Comparison of ENCODE assay signal across 20 mouse cellular contexts in genomic region chr2:165131428-165131827, GRCm38 (mm10). TPM values are rescaled to one million over a fixed set of nuclear protein-coding genes. Genes with fewer than 3 reads are reported as not detected.
A peak's percentile ranks its signal among the peaks of the same experiment; 100 is the strongest.
DNase-seq lines count a peak whose midpoint lies in the region; ATAC-seq and TF ChIP-seq lines count a peak whose summit lies in the region.
"Had no signal": no experiment of that assay in that cellular context is flagged by ENCODE, and none has a peak within 500 bp of the region (broad histone marks: within the 10 kb centered on the region; RNA-seq: fewer than 3 reads in every experiment).

No protein-coding gene starts in this region.

- intact Hi-C loops in heart, postnatal 25 days (cut with DNase I) = no loop called here

- ATAC-seq in forebrain, embryonic 14.5 days = no peak
- no peak for ATAC-seq in hindbrain, postnatal 0 days
- no peak for ATAC-seq in midbrain, postnatal 0 days (ENCODE audit: low FRiP score)

- 39% methylated on average over 12 of the region's 12 CpGs for WGBS in forebrain, embryonic 10.5 days
- 29% methylated on average over 12 of the region's 12 CpGs for WGBS in forebrain, embryonic 14.5 days
- WGBS in hindbrain, postnatal 0 days = 27% methylated on average over 12 of the region's 12 CpGs
- 14% methylated on average over 12 of the region's 12 CpGs for WGBS in midbrain, postnatal 0 days

- H3K27me3 ChIP-seq in forebrain, embryonic 10.5 days (ENCODE audit: poor library complexity, severe bottlenecking) = peaks cover 54% of the 10 kb centered on the region
- no peaks in the 10 kb centered on the region for H3K27me3 ChIP-seq in forebrain, embryonic 14.5 days (replicated peaks; ENCODE audit: control insufficient read depth, insufficient read depth, low read length)
- no peaks in the 10 kb centered on the region for H3K27me3 ChIP-seq in hindbrain, postnatal 0 days (ENCODE audit: insufficient read depth, low read length)
- no peaks in the 10 kb centered on the region for H3K27me3 ChIP-seq in midbrain, postnatal 0 days (ENCODE audit: insufficient read depth, low read length)

- H3K36me3 ChIP-seq in forebrain, embryonic 10.5 days (replicated peaks) = no peaks in the 10 kb centered on the region
- H3K36me3 ChIP-seq in forebrain, embryonic 14.5 days (ENCODE audit: control insufficient read depth, insufficient read depth, low read length) = no peaks in the 10 kb centered on the region
- no peaks in the 10 kb centered on the region for H3K36me3 ChIP-seq in hindbrain, postnatal 0 days (ENCODE audit: insufficient read depth, low read length)
- H3K36me3 ChIP-seq in midbrain, postnatal 0 days (ENCODE audit: insufficient read depth, low read length) = no peaks in the 10 kb centered on the region
- H3K36me3 ChIP-seq: kidney, embryonic 15.5 days had no signal

- H3K9ac ChIP-seq in forebrain, embryonic 14.5 days (ENCODE audit: low read length) = no peak overlapping the region
- H3K9ac ChIP-seq in hindbrain, postnatal 0 days (replicated peaks; ENCODE audit: low read length) = no peak overlapping the region
- no peak overlapping the region for H3K9ac ChIP-seq in midbrain, postnatal 0 days (replicated peaks; ENCODE audit: low read length, poor library complexity, severe bottlenecking)
- H3K9ac ChIP-seq: kidney, embryonic 15.5 days had no signal

- no peak overlapping the region for H3K4me3 ChIP-seq in forebrain, embryonic 10.5 days
- no peak overlapping the region for H3K4me3 ChIP-seq in forebrain, embryonic 14.5 days (ENCODE audit: low read depth, low read length)
- no peak overlapping the region for H3K4me3 ChIP-seq in hindbrain, postnatal 0 days (ENCODE audit: low read length)
- H3K4me3 ChIP-seq in midbrain, postnatal 0 days (ENCODE audit: low read depth, low read length) = no peak overlapping the region
- H3K4me3 ChIP-seq: kidney, embryonic 15.5 days had no signal

- H3K9me3 ChIP-seq in forebrain, embryonic 10.5 days = no peaks in the 10 kb centered on the region
- no peaks in the 10 kb centered on the region for H3K9me3 ChIP-seq in forebrain, embryonic 14.5 days (replicated peaks; ENCODE audit: control insufficient read depth, low read length)
- H3K9me3 ChIP-seq in hindbrain, postnatal 0 days (ENCODE audit: low read length) = no peaks in the 10 kb centered on the region
- no peaks in the 10 kb centered on the region for H3K9me3 ChIP-seq in midbrain, postnatal 0 days (ENCODE audit: low read length)
- H3K9me3 ChIP-seq: kidney, embryonic 15.5 days had no signal

- peak overlapping the region; percentile 95 for H3K27ac ChIP-seq in forebrain, embryonic 10.5 days
- H3K27ac ChIP-seq in forebrain, embryonic 14.5 days (ENCODE audit: low read depth, low read length) = no peak overlapping the region
- no peak overlapping the region for H3K27ac ChIP-seq in hindbrain, postnatal 0 days
- no peak overlapping the region for H3K27ac ChIP-seq in midbrain, postnatal 0 days (ENCODE audit: low read depth, low read length)
- H3K27ac ChIP-seq: kidney, embryonic 15.5 days had no signal

- peaks cover 95% of the 10 kb centered on the region for H3K4me1 ChIP-seq in forebrain, embryonic 10.5 days
- H3K4me1 ChIP-seq in forebrain, embryonic 14.5 days (ENCODE audit: control insufficient read depth, insufficient read depth, low read length) = peaks cover 32% of the 10 kb centered on the region
- H3K4me1 ChIP-seq in hindbrain, postnatal 0 days (ENCODE audit: insufficient read depth, low read length) = peaks cover 15% of the 10 kb centered on the region
- H3K4me1 ChIP-seq in midbrain, postnatal 0 days (ENCODE audit: insufficient read depth, low read length) = peaks cover 12% of the 10 kb centered on the region

- TF ChIP-seq CTCF in hindbrain, postnatal 0 days (IDR thresholded peaks at IDR 0.05; ENCODE audit: low read depth) = no peak
- no peak for TF ChIP-seq CTCF in midbrain, postnatal 0 days (IDR thresholded peaks at IDR 0.05)

- no peak for DNase-seq in forebrain, embryonic 10.5 days (ENCODE audit: extremely low spot score, low spot score)
- no peak for DNase-seq in forebrain, embryonic 14.5 days (ENCODE audit: low spot score)
- DNase-seq in embryo, embryonic 10.5 days (ENCODE audit: low spot score) = peak; percentile 53
- DNase-seq in hindbrain, postnatal 0 days (ENCODE audit: low spot score) = peak; percentile 54
- DNase-seq in midbrain, postnatal 0 days (ENCODE audit: low spot score) = peak; percentile 57
- no peak for DNase-seq in cerebellum, adult 11 months
- DNase-seq in heart, postnatal 25 days (ENCODE audit: low spot score) = no peak
- DNase-seq in kidney, postnatal 25 days = no peak
- DNase-seq: cerebellum, adult 9-10 months; lung, postnatal 14 days had no signal

- H3K4me2 ChIP-seq in forebrain, embryonic 14.5 days (ENCODE audit: low read length) = no peak overlapping the region
- no peak overlapping the region for H3K4me2 ChIP-seq in hindbrain, postnatal 0 days (ENCODE audit: low read depth, low read length)
- H3K4me2 ChIP-seq in midbrain, postnatal 0 days (ENCODE audit: low read depth, low read length, poor library complexity, severe bottlenecking) = no peak overlapping the region
- H3K4me2 ChIP-seq: kidney, embryonic 15.5 days had no signal

RNA-seq across cellular contexts. Expression of gene 1700025C18Rik, which starts 40.9 kb away (rescaled TPM):
- not detected in 2 replicates for polyA plus RNA-seq in forebrain, embryonic 10.5 days (2016; fragmentation: Nextera tagmentation; extraction: Ambion mirVana)
- polyA plus RNA-seq in forebrain, embryonic 14.5 days (2014; fragmentation: Nextera tagmentation; extraction: Ambion mirVana) = not detected in 2 replicates
- total RNA-seq in hindbrain, postnatal 0 days (2014; rRNA removed) = not detected in 2 replicates
- not detected in 2 replicates for polyA plus RNA-seq in hindbrain, postnatal 0 days (2015; fragmentation: Nextera tagmentation; extraction: Ambion mirVana)
- total RNA-seq in midbrain, postnatal 0 days (2014; rRNA removed) = not detected in 2 replicates
- polyA plus RNA-seq in midbrain, postnatal 0 days (2015; fragmentation: Nextera tagmentation; extraction: Ambion mirVana) = not detected in 2 replicates
- total RNA-seq in heart, postnatal 25 days (2021) = not detected
- total RNA-seq: granulocyte monocyte progenitor cell, adult 5-6 weeks; megakaryocyte-erythroid progenitor cell, adult 5-6 weeks had no signal
- polyA plus RNA-seq: heart, embryonic 14.5 days; kidney, embryonic 15.5 days; limb, embryonic 14.5 days; liver, embryonic 16.5 days; neural tube, embryonic 14.5 days; small intestine, adult 2 months; stomach, embryonic 14.5 days; thymus, postnatal 0 days had no signal

Comparison
In these comparisons a context has a peak if more than half of its experiments do, and no peak if none do; other contexts are left out.
1. DNase-seq: peak in embryo, embryonic 10.5 days (single experiment), hindbrain, postnatal 0 days (single experiment) and midbrain, postnatal 0 days (single experiment); none in forebrain, embryonic 10.5 days (single experiment), forebrain, embryonic 14.5 days (single experiment), cerebellum, adult 11 months (single experiment), heart, postnatal 25 days (single experiment) and kidney, postnatal 25 days (0 of 2).